Mouse (Mus musculus): ENCODE results near the gene Focad. TPM values are rescaled to one million over a fixed set of nuclear protein-coding genes. Genes with fewer than 3 reads are reported as not detected.

Focad gene
- total RNA-seq, 4 experiments from 2014 or later: 15.3 to 22.0 (median 18.6) TPM

- no peak for DNase-seq (ENCODE audit: low spot score)
Observed at GRCm38 (mm10) chr4:88448976-88449375, 354.5 kb downstream of the Focad start.

- DNase-seq (ENCODE audit: low spot score): no peak
Observed at GRCm38 (mm10) chr4:88450087-88450765, 355.8 kb downstream of the Focad start.

GRCm38 (mm10) chr4:88458093-88458492 lies 363.7 kb downstream of the Focad start:
- no peak for DNase-seq (ENCODE audit: low spot score)

- DNase-seq (ENCODE audit: low spot score): no peak
Observed at GRCm38 (mm10) chr4:88458673-88459072, 364.2 kb downstream of the Focad start.

Small RNA genes within 50 kb of the gene (microRNA-seq; reads per million reads assigned to microRNA genes)
- 13.4 reads per million, percentile 30 among the genes with 10 or more reads in this experiment for gene Mir491

Other genes starting within 250 kb of the Focad start
- gene Mllt3, start 61.3 kb upstream of the Focad start, total RNA-seq (2022): 10 to 100 TPM; 14.6 to 17.5 (median 15.6) TPM